Mouse (Mus musculus) limb, embryonic 14.5 days (tissue): ENCODE data around the gene Traf3ip2. TPM values are rescaled to one million over a fixed set of nuclear protein-coding genes. Genes with fewer than 3 reads are reported as not detected.

Experiments
- ATAC-seq: fragments of 200-750 bp; cut with Nextera tagmentation; 2 replicates; pipeline ENCODE4 v1.8.0; 2017; ENCODE audit warnings: low read depth, moderate number of reproducible peaks, moderate TSS enrichment; ENCODE audit not compliant: low FRiP score
- DNase-seq: peaks from one replicate; pipeline ENCODE4 v3.0.0-alpha.2; 2015; ENCODE audit warnings: low spot score
- H3K27ac ChIP-seq: fragments of 300-500 bp; sonication (generic); replicated peaks from 2 replicates; pipeline ENCODE4 v1.5.1; 2014; ENCODE audit warnings: low read depth, mild to moderate bottlenecking, low read length, moderate library complexity, mixed read lengths
- H3K27me3 ChIP-seq: fragments of 300-500 bp; sonication (generic); 2 replicates; pipeline ENCODE4 v1.6.1; 2014; ENCODE audit warnings: low read length, mixed read lengths; ENCODE audit not compliant: control insufficient read depth, insufficient read depth
- H3K36me3 ChIP-seq: fragments of 300-500 bp; sonication (generic); 2 replicates; pipeline ENCODE4 v1.6.1; 2014; ENCODE audit warnings: mild to moderate bottlenecking, low read length, moderate library complexity, mixed read lengths; ENCODE audit not compliant: control insufficient read depth, insufficient read depth
- H3K4me1 ChIP-seq: fragments of 300-500 bp; sonication (generic); 2 replicates; pipeline ENCODE4 v1.6.1; 2014; ENCODE audit warnings: antibody characterized with exemption, low read length, mixed read lengths; ENCODE audit not compliant: control insufficient read depth, insufficient read depth
- H3K4me2 ChIP-seq: fragments of 300-500 bp; sonication (generic); replicated peaks from 2 replicates; pipeline ENCODE4 v1.6.1; 2014; ENCODE audit warnings: low read depth, mild to moderate bottlenecking, low read length, moderate library complexity; ENCODE audit not compliant: severe bottlenecking
- H3K4me3 ChIP-seq: fragments of 300-500 bp; sonication (generic); replicated peaks from 2 replicates; pipeline ENCODE4 v1.5.1; 2014; ENCODE audit warnings: low read length
- H3K9ac ChIP-seq: fragments of 300-500 bp; sonication (generic); 2 replicates; pipeline ENCODE4 v1.6.1; 2014; ENCODE audit warnings: mild to moderate bottlenecking, low read depth, low read length, moderate library complexity; ENCODE audit not compliant: severe bottlenecking
- H3K9me3 ChIP-seq: fragments of 300-500 bp; sonication (generic); 2 replicates; pipeline ENCODE4 v1.6.1; 2016; ENCODE audit warnings: low read length; ENCODE audit not compliant: control insufficient read depth
- POLR2A ChIP-seq: fragments of 200-500 bp; IDR thresholded peaks from 2 replicates; pipeline ENCODE4 v1.8.0; 2012; ENCODE audit warnings: inconsistent platforms, mild to moderate bottlenecking, moderate library complexity, borderline replicate concordance; ENCODE audit not compliant: insufficient read depth, insufficient read length; ENCODE audit errors: extremely low read depth
- WGBS: fragments of 180-500 bp; shearing (Covaris S2); extraction: QIAGEN DNeasy Blood & Tissue Kit; methylation state at CpG from one replicate; pipeline ENCODE4 v1.1.7; 2014; 5-methylcytosine and 5-hydroxymethylcytosine counted together
- polyA plus RNA-seq, 2 experiments: library from polyadenylated mRNA; depleted of rRNA in 1 of 2; stranded (reverse) in 1 of 2; unstranded in 1 of 2; fragments of >200 nt; fragmentation: Nextera tagmentation in 1 of 2; extraction: Ambion mirVana in 1 of 2; gene quantifications; 2 replicates each; pipeline versions ENCODE4 v1.2.1 to v1.2.3; 2012 to 2014

Gene Traf3ip2
- polyA plus RNA-seq, 2 experiments: 9.0 to 13.3 TPM

DNA sequence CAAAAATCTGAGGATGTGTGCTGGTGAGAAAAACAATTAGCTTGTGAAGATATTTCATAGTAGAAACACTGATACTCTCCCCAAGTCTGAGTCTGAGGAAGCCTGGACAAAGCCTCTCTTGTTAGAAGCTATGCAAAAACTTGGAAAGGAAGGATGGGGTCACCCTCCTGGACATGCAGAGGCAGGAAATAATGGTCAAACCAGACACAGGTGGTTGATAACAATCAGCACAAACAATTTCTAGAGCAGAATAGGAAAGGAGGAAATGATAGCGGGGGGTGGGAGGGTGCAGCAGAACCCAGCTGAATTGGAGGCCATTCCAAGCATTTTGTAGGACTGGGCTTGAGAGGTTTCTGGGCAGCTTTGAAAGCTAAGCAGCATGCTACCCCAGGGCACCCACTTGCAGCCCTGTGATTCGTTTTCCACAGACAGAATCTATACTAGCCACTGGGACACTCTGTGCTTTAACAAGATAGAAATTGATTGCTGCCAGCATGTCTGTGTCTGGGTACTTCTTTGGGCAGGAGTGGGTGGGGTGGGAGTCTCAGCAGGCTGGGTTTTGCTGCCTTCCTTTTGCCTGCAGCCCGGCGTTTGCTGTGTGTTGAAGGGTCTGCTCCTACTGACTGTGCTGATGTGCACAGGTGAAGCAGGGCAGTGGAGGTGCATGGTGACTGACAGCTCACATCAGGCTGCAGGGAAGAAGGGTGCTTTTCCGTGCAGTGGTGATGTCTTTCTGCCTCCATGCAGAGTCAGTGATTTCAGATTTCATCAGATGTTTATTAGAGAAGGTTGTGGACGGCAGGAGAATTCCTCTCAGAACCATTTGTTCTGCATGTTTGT lies 33.3 kb downstream of the Traf3ip2 start:
- DNase-seq: no peak
- H3K9ac ChIP-seq: 0 out of 2 replicates have a peak overlapping the region, but pooled peaks have one; percentile 12
- WGBS: 36% methylated on average over 6 of the region's 6 CpGs

DNA sequence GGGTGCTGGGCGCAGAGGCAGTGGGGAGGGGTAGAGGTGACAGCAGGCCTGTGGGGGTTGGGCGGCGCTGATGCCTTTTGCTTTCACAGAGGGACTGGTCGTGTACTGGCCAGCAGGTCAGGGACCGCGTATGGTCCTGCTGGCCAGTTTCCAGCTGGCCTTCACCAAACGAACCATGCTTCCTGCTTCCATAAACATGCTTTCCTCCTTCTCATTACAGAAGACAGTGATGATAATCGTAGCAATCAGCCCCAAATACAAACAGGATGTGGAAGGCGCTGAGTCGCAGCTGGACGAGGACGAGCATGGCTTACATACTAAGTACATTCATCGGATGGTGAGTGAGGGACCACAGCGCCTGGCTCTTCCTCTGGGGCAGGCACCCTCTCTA lies 33.9 kb downstream of the Traf3ip2 start:
- 37% methylated on average over 12 of the region's 14 CpGs for WGBS
- Histone ChIP-seq H3K9ac (no peak overlapping the region), H3K36me3 (peaks cover 12% of the 10 kb centered on the region), H3K9me3 (no peaks in the 10 kb centered on the region), H3K4me3 (no peak overlapping the region), H3K27me3 (no peaks in the 10 kb centered on the region), H3K4me2 (no peak overlapping the region), H3K27ac (no peak overlapping the region), H3K4me1 (peaks cover 10% of the 10 kb centered on the region)
- ATAC-seq (no peak), DNase-seq (no peak)
- TF ChIP-seq POLR2A: no peak

More for the DNA sequence above, 33.3 kb downstream of the Traf3ip2 start:
- ATAC-seq: no peak
- Histone ChIP-seq H3K9me3 (no peaks in the 10 kb centered on the region), H3K36me3 (0 out of 2 replicates have a peak, but pooled peaks cover 6% of the 10 kb centered on the region), H3K27me3 (no peaks in the 10 kb centered on the region), H3K4me1 (peaks cover 12% of the 10 kb centered on the region), H3K4me2 (no peak overlapping the region), H3K27ac (no peak overlapping the region), H3K4me3 (no peak overlapping the region)
- TF ChIP-seq POLR2A: no peak

DNA sequence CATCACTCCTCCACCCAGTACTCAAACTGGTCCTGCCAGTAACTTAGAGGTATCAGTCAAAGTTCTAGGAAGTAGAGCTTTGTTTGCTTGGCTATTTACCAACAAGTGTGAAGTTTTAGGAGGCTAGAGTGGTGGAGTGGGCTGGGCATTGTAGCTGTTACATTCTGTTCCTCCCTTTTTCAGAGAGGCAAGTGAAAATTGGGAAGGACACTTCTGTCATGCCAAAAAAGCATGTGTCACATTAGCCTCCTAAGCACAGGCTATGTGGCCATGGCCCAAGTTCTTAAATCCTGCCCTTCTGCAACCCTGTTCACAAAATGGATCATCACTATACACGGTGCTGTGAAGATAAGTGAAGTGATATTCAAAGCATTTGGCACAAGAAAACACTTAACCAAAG lies 34.4 kb downstream of the Traf3ip2 start:
- Histone ChIP-seq H3K36me3 (peaks cover 16% of the 10 kb centered on the region), H3K4me1 (peaks cover 10% of the 10 kb centered on the region), H3K27me3 (no peaks in the 10 kb centered on the region), H3K4me3 (no peak overlapping the region), H3K9ac (no peak overlapping the region), H3K9me3 (no peaks in the 10 kb centered on the region), H3K4me2 (no peak overlapping the region), H3K27ac (no peak overlapping the region)
- no peak for DNase-seq
- ATAC-seq: no peak
- no peak for TF ChIP-seq POLR2A
- 85% methylated on average over 1 of the region's 1 CpGs for WGBS

DNA sequence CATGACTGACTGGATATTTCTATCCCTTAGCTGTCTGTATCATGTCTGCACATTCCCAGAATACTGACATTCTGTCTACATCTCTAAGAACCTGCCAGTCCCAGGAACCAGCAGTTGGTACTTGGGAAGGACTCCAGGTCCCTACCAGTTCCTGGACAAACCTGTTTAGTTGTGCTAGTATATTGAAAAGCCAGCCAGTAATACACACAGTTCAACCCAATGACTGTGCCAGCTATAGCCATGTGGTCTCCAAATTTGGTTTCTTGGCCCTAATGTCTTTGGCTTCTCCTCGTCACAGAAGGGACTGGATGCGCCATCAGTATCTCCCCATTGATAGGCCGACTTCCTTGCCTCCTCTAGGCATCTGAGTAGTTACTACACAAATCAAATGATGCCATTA lies 35.5 kb downstream of the Traf3ip2 start:
- Histone ChIP-seq H3K27me3 (no peaks in the 10 kb centered on the region), H3K4me2 (no peak overlapping the region), H3K4me1 (peaks cover 10% of the 10 kb centered on the region), H3K9ac (no peak overlapping the region), H3K36me3 (peaks cover 12% of the 10 kb centered on the region), H3K4me3 (no peak overlapping the region), H3K27ac (no peak overlapping the region), H3K9me3 (no peaks in the 10 kb centered on the region)
- WGBS: 93% methylated on average over 3 of the region's 3 CpGs
- DNase-seq (no peak), ATAC-seq (no peak)
- no peak for TF ChIP-seq POLR2A

DNA sequence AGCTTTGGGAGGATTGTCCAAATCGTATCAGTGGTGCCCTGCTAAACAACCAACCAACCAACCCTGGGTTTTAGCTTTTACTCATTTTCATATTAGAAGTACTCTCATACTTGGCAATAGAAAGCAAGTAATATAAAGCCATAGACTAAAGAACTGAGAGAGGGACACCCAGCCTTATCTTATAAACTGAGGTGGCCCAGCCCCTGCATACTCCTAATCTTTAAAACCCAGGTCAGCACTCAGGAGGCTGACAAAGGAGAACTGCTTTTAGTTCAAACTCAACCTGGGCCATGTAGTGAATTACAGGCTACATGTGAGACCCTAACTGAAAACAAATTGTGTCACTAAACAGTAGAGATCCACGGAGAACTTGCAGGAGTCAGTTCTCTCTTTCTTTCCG lies 36.8 kb downstream of the Traf3ip2 start:
- TF ChIP-seq POLR2A: no peak
- no peaks in the 10 kb centered on the region for H3K27me3 ChIP-seq
- no peak overlapping the region for H3K27ac ChIP-seq
- no peak overlapping the region for H3K4me3 ChIP-seq
- H3K9ac ChIP-seq: no peak overlapping the region
- peaks cover 12% of the 10 kb centered on the region for H3K36me3 ChIP-seq
- ATAC-seq (no peak), DNase-seq (no peak)
- WGBS: 95% methylated on average over 3 of the region's 3 CpGs
- H3K4me2 ChIP-seq: no peak overlapping the region
- H3K4me1 ChIP-seq: peaks cover 21% of the 10 kb centered on the region
- H3K9me3 ChIP-seq: no peaks in the 10 kb centered on the region
